Mouse (Mus musculus) fat pad, adult 2 months (tissue): ENCODE measurements around the gene Ablim1.

Experiments
- DNase-seq: peaks from one replicate; pipeline ENCODE4 v3.0.0-alpha.2; 2011; ENCODE audit warnings: low read depth, low spot score; ENCODE audit errors: extremely low read depth

The Ablim1 gene

DNA sequence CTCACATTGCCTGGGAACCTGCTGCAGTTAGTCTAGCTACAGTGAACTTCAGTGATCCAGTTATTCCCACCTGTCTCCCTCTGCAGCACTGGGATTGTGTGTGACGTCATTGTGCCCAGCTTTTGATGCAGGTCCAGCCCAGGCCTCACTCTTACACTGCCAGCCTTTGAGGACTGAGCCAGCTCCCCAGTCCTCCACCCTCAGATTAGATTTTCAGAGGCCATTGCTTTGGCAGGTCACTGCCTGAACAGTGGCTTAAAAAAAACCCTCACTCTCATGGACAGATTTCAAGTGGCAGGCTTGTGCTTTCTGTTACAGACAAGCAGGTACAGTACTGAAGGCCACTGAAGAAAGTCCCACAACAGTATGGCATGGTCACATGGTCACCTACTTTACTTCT lies 30.0 kb upstream of the Ablim1 start:
- no peak for DNase-seq

DNA sequence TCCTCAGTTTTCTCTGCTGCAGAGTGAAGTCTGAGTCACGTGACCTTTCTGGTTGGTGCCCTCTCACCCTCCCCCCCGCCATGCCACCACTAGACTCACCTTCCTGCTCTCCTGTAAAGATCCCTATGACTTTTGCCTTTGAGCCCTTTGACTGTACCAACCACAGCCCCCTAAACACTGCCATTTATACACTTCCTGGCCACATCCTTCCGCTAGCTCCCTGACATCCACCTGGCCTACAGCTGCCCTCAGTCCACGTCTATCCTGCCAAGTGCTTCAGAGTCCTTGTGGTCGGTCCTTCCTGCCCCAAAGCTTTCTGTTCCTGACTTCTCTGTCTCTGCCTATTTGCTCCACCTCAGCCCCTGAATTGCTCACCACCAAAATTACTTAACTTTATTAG lies 29.1 kb upstream of the Ablim1 start:
- DNase-seq, result no peak

DNA sequence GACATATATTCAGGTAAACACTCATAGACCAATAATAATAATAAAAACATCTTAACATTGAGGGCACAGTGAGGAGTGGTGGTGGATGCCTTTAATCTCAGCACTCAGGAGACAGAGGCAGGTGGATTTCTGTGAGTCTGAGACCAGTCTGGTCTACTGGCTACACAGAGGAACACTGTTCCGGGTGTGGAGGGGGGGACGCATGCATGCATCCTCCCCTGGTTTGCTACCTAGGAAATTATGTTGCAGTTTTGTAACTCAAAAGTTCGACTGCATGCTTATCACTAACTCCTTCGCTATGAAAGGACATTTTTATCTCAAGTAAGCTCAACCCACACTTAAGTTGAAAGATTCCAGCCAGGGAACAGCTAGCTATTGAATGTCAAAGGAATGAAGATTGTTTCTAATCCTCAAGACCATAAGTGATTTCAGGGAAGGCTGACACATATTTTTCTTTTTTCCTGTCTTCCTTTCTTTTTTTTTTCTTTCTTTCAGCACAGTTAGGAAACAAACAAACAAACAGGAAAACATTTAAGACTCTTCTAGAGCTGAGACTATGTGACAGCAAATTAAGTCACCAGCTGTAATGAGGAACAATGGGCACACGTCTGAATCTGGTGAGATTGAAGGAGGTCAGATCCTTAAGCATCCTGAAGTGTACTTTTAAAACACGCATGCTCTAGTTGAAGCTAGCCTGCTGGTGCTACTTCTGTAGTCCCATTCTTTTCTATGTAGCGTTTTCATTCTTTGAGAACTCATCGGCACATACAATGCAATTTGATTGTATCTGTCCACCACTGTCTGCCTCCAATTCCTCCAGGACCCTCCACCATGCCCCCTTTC lies 26.4 kb upstream of the Ablim1 start:
- DNase-seq, result no peak

DNA sequence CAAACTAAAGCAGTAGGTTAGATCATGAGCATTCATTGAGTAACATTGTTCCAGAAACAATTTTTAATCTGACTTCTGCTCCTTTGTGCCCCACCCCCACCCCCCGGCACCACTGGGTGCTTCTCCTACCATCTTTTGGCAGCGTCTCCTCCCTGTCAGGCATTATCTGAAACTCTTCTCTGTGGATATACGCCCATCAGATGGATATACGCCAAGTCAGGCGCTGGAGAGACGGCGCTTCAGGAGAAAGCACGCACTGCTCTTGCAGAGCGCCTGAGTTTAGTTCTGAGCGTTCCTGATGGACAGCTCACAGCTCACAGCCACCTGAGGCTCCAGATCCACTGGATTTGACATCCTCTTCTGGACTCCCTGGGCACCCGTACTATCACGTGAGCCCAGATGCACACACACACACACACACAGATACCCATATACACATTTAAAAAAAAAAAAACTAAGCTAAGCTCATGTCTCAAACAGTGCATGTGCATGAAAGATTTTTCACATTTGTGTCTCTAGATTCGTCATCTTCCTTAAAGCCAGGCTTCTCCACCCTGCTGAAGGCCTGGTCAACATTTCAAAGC lies 24.7 kb upstream of the Ablim1 start:
- DNase-seq, result no peak

DNA sequence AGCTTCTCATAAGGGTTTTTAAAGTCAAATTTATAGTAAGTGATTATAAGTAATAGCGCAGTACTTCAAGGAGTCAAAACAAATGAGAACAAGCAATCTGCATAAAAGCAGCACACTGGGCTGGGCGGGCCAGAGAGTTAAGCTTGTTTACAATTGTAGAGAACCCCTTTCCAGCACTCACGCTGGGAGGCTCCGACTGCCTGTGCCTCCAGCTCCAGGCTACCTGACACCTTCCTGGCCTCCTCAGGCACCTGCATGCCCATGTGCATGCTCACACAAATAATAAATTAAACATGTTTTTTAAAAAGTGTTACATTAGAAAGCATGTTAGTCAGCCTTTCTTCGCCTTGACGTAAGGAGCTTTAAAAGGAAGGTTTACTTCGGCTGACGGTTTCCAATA lies 20.4 kb upstream of the Ablim1 start:
- DNase-seq, result no peak

DNA sequence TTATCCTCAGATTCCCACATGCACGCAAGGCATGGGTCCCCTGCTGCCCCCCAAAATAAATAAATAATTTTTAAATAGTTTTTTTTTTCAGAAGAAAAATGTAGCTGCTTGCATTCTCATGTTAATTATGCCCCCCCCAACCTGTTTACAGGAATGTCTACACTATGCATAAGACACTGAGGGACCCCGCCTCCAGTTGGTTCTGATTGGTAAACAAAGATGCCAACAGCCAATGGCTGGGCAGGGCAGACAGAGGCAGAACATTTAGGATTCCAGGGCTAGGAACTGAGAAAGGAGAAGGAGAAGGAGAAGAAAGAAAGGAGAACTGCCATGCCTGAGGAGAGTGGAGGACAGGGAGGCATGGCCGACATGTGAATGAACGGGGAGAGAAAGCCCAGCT lies 18.6 kb upstream of the Ablim1 start:
- DNase-seq, result no peak

DNA sequence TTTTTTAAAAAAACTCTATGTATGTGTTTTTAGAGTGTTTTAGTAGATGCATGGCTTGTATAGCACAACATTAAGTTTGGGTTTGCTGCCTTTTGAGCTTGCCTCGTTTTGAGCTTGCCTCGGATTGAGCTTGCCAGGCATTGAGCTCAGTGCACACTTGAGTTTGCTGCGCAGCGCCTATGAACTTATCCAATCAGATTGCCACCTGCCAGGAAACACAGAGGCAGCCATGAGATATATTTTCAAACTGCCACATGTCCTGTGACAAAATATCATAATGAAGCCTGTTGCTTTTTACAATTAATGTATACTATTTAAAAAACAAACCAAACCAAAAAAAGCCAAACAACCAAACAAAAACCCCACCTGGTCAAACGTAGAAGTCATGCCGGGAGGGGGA lies 16.5 kb upstream of the Ablim1 start:
- no peak for DNase-seq

DNA sequence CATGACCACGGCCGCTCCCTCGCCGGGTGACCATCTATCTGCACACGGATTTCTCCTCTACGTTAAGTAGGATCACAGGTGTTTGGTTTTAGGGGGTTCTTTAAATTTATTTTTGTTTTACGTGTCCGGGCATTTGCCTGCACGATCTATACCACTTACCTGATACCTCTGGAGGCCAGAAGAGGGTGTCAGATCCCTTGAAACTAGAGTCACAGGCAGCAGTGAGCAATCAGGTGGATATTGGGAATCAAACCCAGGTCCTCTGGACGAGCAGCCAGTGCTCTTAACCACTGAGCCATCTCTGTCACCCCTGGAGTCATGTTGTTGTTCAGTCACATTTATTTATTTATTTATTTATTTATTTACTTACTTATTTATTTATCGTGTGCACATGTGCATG lies 15.6 kb upstream of the Ablim1 start:
- no peak for DNase-seq

DNA sequence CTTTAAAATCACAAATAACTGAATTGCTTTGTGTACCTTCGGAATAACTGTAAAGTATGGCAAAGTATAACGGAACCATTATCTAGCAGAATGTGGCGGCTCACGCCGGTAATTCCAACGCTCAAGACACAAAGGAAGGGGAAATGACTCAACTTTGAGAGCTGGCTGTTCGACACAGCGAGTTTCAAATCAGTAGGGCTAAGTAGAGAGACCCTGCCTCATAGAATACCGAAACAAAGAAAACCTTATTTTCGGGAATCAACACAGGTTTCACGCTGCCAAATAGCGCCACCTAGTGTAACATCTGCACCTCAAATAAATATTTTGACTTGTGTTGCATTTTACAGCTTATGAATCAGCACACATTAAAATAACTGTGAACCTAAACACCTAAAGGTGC lies 14.1 kb upstream of the Ablim1 start:
- DNase-seq, result no peak

DNA sequence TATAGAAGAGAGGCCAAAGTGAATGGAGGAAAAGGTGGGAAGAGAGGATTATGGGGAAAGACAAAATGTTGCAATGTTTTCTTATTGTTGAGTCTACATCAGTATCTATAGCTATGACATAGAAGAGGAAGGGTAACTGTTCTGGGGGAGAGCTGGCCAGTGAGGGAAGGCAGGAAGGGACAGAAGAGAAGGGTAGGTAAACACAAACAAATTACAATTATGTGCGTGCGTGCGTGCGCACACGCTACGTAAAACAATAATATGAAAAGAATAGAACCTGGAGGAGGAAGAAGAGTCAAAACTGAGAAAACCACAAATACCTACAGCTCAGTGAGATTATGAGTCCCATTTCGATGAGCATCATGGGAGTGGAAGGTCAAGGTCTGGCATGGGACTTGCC lies 13.6 kb upstream of the Ablim1 start:
- no peak for DNase-seq

DNA sequence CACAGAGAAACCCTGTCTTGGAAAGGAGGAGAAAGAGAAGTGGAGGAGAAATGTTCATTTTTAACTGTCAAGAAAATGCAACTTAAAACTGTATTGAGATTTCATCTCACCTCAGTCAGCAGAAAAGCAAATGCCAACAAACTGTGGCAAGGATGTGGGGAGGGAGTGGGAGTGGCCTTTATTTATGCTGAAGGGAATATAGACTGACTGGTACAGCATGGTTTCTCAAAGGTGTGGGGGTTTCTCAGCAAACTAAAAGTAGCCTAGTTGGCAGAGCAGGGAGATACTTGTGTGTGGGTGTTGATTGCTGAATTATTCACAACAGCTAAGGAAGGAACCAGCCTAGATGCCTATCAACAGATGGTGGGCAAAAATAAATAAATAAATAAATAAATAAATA lies 13.0 kb upstream of the Ablim1 start:
- no peak for DNase-seq

DNA sequence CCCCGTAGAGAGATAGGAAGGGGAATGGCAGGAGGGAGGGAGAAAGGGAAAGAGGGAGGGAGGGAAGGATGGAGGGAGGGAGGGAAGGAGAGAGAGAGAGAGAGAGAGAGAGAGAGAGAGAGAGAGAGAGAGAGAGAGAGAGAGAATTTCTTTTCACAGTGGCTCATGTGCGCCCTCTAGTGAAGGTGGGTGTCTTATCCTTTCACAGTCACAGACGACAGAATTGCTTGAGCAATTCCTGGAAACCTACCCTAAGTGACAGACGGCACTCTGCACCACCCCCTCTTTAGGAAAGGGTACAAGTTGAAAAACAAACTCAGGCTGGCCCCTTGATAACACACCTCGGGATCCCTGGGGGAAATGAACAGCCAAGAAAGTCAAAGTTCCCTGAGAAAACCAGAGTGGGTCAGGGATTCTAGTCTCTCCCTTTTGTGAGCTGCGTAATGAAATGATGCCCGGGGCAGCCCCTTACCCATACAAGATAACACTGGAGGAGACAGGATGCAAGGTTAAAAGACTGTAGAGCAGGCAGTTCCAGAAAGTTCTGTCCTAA lies 11.1 kb upstream of the Ablim1 start:
- DNase-seq, result no peak

DNA sequence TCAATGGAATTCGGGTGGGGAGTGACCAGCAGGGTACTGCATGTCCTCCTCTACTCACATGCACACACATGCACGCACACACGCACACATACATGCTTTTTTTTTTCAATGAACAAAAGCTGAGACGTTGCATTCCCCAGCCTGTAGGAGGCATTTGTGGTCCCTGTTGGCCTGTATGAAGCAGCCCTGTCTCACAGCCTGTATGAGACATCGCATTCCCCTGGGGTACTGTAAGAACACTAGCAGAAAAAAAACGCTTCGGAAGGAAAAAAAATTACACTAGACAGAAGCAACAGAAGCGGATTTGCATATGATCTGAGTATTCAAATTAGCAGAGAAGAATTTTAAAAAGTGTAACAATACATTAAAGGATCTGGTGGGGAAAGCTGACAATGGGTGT lies 8.4 kb upstream of the Ablim1 start:
- DNase-seq, result no peak

DNA sequence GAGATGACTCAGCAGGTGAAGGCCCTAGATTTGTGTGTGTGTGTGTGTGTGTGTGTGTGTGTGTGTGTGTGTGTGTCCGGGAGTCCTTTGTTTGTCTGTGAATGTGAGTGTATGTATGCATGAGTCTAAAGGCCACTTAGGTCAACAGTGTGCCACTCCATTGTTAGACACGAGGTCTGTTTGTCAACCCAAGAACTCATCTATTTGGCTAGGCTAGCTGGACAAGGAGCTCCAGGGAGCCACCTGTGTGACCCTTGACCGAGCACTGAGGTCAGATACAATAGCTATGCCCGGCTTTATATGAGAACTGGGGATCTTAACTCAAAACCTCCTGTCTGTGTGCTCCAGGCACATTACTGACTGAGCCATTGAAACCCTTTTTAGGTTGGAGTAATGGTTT lies 7.8 kb upstream of the Ablim1 start:
- no peak for DNase-seq

DNA sequence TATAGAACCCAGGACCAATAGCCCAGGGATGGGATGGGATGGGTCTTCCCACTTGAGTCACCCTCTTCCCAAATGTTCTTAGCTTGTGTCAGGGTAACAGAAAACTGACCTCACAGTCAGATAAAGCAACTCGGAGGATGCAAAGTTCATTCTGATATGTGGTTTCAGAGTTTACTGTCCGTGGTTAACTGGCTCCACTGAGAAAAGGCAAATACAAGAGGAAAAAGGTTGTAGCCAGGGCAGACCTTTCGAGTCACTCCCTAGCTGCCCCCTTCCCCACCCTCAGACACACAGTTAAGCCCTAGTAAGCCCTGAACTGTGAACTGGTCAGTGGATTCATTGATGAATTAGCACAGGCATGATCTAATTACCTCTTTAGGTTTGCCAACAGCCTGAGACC lies 7.1 kb upstream of the Ablim1 start:
- no peak for DNase-seq

DNA sequence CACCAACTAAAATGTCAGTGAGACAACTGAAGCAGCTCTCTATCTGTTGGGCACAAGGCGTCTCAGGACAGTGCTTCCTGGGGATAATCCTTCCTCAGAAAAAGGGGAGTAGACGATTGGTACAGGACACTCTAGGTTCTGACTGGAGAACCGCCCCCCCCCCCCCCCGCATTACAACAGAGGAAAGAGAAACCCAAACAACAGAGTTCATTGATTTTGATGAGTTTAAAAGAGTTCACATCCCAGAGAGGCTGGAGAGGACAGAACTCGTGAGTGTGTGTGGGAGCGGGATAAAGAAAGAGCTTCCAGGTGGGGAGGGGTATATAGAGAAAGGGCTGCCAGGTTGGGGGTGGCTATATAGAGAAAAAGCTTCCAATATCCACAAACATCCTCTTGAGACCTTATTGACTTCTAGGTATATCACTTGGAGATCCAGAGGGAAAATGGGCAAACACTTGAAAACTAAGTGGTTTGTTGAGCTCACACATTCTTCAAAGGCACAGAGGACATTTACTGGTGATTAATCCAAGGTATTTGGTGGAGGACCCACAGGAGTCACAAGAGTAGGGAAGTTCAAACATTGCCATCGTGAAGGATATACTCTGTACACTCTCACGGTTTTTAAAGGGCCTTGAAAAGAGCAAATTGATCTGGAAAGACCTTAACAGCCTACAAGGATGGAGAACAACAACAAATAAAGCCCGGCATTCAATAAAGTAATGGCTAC lies 6.1 kb upstream of the Ablim1 start:
- DNase-seq, result no peak

DNA sequence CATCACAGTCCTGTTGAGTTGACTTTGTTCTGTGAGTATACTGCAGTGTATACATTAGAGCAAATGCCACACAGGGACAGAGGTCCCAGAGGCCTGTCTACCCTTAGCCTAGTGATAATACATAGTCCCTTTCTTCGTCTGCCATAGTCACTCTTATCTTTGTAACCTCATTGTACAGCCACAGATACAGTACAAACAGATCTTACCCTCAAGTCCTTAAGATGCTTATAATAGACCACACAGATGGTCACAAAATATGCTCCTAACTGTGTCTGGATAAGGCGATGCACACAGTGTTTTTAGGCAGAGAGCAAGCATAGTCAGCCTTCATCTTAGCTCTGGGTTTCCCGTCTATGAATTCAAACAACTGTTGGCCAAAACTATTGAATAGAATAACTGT lies 1.9 kb upstream of the Ablim1 start:
- no peak for DNase-seq

DNA sequence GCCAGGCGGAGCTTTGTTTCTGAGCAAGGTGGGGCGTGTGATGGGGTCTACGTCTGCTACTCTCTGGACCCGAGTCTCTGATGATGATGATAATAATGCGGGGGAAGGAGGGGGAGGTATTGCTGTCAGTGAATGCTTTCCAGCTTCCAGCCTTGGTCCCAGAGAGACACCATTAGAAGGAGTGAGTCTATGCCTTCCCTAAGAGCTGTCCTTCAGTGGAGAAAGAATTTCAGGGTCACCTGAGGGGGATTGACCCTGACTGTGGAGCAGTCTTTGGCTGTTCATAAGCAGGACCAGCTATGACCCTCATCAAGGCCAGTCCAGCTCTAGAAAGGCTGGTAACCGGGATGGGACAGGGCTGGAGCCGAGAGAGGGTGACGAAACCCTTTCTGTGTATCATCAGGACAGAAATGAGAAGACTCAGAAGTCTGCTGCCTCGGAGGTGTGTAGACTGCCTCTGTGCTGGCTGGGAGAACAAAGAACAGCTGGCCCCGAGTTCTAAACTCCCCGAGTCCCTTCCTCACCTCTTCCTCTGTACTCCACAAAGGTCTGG lies 370 bp upstream of the Ablim1 start:
- DNase-seq, result no peak

DNA sequence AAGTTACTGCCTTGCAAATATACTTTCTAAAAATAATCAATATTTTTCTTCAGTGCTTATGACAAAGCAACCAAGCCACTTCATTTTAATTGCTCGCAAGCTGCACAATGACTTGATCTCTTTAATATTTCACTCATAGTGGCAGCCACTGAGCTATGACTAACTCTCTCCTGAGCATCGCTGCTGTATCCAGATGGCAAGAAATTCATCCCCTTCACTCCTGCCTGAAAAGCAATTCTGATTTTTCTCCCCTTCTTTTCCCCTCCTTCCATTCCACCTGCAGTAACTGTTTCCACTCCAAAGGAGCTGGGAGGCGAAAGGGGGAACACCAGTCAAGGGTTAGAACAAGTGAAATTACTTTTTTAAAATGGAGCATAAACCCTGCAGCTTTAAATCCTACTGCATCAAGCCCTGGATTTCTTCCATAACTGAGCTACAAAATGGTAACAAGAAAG lies 801 bp downstream of the Ablim1 start:
- no peak for DNase-seq

DNA sequence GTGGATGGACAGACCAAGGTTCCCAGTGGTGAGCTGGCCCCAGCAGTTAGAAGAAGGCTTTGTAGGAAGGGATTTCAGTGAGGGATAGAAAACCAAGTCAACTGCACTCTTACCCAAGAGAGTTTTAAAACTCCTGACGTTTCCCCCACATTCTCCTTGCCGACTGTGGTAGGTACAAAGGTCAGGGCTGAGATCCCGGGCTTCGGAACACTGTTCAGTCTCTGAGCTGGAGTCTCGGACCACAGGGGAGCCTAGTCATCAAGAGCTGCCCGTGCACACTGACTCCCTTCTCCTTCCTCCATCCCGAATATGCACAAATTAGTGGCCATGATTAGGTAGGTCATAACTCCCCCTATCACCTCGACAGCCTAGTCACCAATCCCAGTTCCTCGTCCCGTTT lies 1.5 kb downstream of the Ablim1 start:
- no peak for DNase-seq

DNA sequence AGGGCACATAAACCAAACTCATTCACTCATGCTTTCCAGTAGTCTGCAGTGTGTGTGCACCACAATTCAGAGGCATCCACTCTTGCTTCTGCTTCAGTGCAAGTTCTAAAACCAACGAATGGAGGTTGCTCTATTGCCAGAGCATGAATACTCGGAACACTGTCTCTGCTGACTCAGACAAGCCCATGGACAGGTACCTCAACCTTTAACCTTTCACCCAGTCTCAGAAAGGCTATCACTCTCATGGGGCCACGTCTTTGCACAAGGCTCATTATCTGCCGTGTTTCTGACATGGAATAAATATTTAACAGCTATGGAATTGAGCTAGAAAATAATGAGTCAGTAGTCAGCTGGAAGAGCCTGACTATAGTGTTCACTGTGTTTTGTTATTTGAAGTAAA lies 4.7 kb downstream of the Ablim1 start:
- DNase-seq, result no peak

DNA sequence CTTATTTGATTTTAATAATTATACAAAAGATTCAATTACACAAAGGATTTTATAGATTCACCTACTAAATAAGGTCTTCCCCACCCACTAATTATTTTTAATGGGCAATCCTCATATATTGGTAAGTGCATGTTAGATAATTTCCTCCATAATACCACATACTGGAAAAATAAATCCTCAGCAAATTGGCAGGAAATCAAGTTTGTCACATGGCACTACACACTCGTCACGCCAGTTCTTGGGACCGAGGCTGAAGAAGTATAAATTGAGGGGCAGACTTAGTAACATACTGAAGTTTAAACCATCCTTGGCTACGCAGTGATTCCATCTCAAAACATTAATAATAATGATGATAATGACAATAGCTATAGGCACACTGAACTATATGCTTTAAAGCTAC lies 8.1 kb downstream of the Ablim1 start:
- no peak for DNase-seq
